Mouse (Mus musculus): ENCODE measurements at regions not wholly inside any gene's neighbourhood (a gene's known extent, or its start where the extent isn't known, plus 50 kb on each side); places are given as distances from the start of the nearest gene placed in this dataset.

DNA sequence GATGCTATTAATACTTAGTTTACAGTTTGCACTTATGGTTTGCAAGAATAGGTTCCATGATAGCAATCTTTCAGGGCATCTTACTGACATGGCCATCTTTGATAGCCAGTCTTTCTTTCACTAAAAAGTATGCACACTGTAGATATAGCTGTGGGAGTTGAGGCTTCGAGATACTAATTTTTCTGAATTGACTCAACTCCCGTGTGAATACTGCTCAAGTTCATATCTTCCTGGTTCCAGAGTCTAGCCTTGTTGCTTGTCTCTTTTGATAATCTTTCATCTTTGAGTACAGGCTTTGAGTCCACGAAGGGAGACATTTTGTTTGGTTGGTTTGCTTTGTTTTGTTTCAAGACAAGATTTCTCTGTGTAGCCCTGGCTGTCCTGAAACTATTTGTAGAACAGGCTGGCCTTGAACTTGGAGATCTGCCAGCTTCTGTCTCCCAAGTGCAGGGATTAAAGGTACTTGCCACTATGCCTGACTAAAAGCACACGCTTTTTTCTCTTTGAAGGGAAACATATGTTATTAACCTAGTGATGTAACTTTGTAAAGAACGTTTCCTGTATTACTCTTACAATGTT is 64.1 kb upstream of the Tlk1 start:
- H3K4me3 ChIP-seq (replicated peaks) = no peak overlapping the region
- TF ChIP-seq TAL1 (IDR thresholded peaks at IDR 0.05; ENCODE audit: low read length) (no peak), GATA1 (IDR thresholded peaks at IDR 0.05; ENCODE audit: low read length) (no peak)

DNA sequence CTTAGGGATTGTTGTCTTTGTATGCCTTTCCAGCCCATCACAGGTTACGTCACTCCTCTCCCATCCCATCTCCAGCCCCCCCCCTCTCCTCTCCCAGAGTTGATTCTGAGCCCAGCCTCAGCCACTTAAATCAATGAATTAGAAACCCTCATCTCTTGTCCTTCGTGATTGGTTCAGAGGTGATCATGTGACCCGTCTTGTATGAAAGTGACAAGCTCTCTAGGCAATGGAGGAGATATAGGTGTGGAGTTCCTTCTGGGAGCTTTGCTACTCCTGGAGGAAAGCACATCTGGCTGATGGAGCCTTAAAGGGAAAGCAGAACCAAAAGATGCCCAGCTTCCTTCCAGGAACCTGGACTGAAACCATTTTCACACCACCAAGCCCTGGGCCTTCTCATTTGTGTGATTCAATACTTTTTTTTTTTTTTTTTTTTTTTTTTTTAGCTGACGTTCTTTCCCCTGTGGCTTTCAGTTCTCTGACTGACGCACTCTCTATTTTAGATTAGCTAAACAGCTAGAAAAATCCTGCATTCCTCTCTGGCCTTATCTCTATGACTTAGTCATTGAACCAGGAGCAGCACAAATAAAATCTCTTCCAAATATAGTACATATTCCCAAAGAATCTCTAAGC is 63.4 kb upstream of the Tlk1 start:
- Histone ChIP-seq H3K36me3 (ENCODE audit: control insufficient read depth) (no peaks in the 10 kb centered on the region), H3K9me3 (ENCODE audit: control insufficient read depth, low read length) (no peaks in the 10 kb centered on the region; the same call in 1 of the 2 replicates), H3K27me3 (ENCODE audit: control insufficient read depth) (no peaks in the 10 kb centered on the region), H3K4me3 (replicated peaks) (no peak overlapping the region), H3K4me1 (ENCODE audit: control insufficient read depth) (peaks cover 24% of the 10 kb centered on the region)
- TF ChIP-seq GATA1 (IDR thresholded peaks at IDR 0.05; ENCODE audit: low read length) (no peak), TAL1 (IDR thresholded peaks at IDR 0.05; ENCODE audit: low read length) (no peak)

More for the DNA sequence above, 64.1 kb upstream of the Tlk1 start:
- H3K4me1 ChIP-seq (ENCODE audit: control insufficient read depth) = peaks cover 24% of the 10 kb centered on the region
- no peaks in the 10 kb centered on the region for H3K27me3 ChIP-seq (ENCODE audit: control insufficient read depth)
- H3K36me3 ChIP-seq (ENCODE audit: control insufficient read depth) = no peaks in the 10 kb centered on the region
- H3K9me3 ChIP-seq (ENCODE audit: control insufficient read depth, low read length) = no peaks in the 10 kb centered on the region

DNA sequence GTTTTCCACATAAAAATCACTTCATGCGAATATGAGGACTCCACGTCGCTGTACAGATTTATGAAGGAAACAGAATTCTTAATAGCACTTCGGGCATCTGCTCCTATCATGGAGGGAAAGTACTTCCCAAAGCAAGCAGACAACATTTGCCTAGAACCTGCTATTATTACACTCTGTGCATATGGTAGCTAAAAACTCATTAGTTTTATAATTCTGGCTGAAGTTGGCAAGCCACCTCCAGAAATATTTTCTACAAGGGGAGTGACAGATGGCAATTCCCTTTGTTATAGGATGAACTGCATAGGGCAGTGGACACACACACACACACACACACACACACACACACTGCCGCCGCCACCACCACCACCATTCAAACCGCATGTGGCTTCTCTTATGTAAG is 61.3 kb upstream of the Tlk1 start:
- H3K9me3 ChIP-seq (ENCODE audit: control insufficient read depth, low read length) = no peaks in the 10 kb centered on the region; the same call in 1 of the 2 replicates
- no peak for TF ChIP-seq GATA1 (IDR thresholded peaks at IDR 0.05; ENCODE audit: low read length)
- no peak for TF ChIP-seq TAL1 (IDR thresholded peaks at IDR 0.05; ENCODE audit: low read length)
- H3K36me3 ChIP-seq (ENCODE audit: control insufficient read depth) = no peaks in the 10 kb centered on the region
- H3K4me1 ChIP-seq (ENCODE audit: control insufficient read depth) = peaks cover 24% of the 10 kb centered on the region
- H3K4me3 ChIP-seq (replicated peaks) = no peak overlapping the region
- no peaks in the 10 kb centered on the region for H3K27me3 ChIP-seq (ENCODE audit: control insufficient read depth)

DNA sequence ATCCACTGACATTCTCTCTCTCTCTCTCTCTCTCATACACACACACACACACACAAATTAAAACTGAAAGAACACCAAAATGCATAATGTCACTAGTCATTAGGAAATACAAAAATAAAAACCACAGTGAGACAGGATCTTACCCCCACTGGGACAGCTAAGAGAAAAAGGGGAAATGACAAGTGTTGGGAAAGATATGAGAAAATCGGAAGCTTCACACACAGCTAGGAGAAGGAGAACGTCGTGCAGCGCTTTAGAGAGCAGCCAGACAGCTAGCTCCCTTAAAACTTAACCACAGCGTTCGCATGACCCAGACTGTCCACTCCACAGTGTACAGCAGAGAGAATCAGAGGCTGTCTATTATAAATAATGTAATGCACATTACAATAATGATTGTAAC is 60.1 kb upstream of the Tlk1 start:
- H3K4me3 ChIP-seq (replicated peaks) = peak overlapping the region; percentile 20
- TF ChIP-seq TAL1 (IDR thresholded peaks at IDR 0.05; ENCODE audit: low read length) (no peak), GATA1 (IDR thresholded peaks at IDR 0.05; ENCODE audit: low read length) (no peak)
- no peaks in the 10 kb centered on the region for H3K27me3 ChIP-seq (ENCODE audit: control insufficient read depth)
- H3K9me3 ChIP-seq (ENCODE audit: control insufficient read depth, low read length) = no peaks in the 10 kb centered on the region; the same call in 1 of the 2 replicates
- H3K4me1 ChIP-seq (ENCODE audit: control insufficient read depth) = peaks cover 24% of the 10 kb centered on the region
- H3K36me3 ChIP-seq (ENCODE audit: control insufficient read depth) = no peaks in the 10 kb centered on the region

DNA sequence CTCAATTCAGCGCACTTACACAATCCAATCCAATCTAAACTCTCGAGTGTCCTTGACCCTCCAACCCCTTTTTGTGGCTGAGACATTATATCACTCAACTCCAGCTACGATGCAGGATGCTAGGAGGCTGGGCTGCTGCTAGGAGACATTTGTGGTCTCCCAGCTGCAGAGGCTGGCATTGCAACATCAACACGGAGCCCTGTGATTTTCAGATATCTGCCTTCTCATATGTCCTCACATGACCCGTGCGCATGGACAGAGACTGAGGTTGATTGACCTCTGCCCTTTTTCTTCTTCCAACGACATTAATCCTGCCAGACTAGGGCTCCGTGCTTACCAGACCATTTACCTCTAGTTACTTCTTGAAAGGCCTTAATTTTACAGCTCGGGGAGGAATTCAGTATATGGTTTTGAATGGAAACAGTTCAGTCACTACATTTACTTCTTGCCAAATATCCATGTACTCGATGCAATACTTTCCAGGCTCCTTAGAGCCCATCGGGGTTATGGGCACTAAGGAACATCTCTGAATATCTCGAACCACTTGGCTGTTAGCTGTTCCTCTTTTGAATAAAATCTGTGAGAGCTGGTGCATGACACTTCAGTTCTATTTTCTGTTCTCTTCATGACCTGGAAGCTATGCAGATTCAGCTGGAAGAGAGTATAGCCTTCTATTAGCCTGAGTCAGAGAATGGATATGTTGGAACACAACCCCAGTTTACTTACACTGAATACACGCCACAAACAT is 52.0 kb upstream of the Tlk1 start:
- Histone ChIP-seq H3K4me3 (replicated peaks) (no peak overlapping the region), H3K9me3 (ENCODE audit: control insufficient read depth, low read length) (no peaks in the 10 kb centered on the region), H3K27me3 (ENCODE audit: control insufficient read depth) (no peaks in the 10 kb centered on the region; the same call in 1 of the 2 replicates), H3K4me1 (ENCODE audit: control insufficient read depth) (peaks cover 5% of the 10 kb centered on the region), H3K36me3 (ENCODE audit: control insufficient read depth) (no peaks in the 10 kb centered on the region)
- TF ChIP-seq TAL1 (IDR thresholded peaks at IDR 0.05; ENCODE audit: low read length) (no peak), GATA1 (IDR thresholded peaks at IDR 0.05; ENCODE audit: low read length) (no peak)

DNA sequence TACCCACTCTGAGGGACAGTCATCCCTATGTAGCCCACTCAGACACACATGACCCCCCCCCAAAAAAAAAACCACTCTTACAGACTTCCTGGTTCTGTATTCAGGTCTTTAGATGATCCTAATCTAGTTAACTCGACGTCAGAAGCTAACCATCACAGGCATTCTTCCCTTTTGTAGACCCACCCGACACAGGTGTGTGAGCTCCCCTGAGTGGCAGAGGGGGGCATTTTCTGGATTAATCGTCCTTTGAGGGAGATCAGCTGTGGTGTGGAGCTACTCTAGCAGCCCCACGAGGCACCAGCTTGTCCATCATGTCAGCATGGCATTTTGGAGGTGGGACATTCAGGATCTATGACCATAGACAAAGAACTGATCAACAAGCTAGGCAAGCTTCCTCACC is 50.7 kb upstream of the Tlk1 start:
- no peaks in the 10 kb centered on the region for H3K9me3 ChIP-seq (ENCODE audit: control insufficient read depth, low read length)
- H3K36me3 ChIP-seq (ENCODE audit: control insufficient read depth) = no peaks in the 10 kb centered on the region
- peaks cover 16% of the 10 kb centered on the region for H3K4me1 ChIP-seq (ENCODE audit: control insufficient read depth)
- H3K27me3 ChIP-seq (ENCODE audit: control insufficient read depth) = no peaks in the 10 kb centered on the region; the same call in 1 of the 2 replicates
- H3K4me3 ChIP-seq (replicated peaks) = no peak overlapping the region
- TF ChIP-seq GATA1 (IDR thresholded peaks at IDR 0.05; ENCODE audit: low read length) (no peak), TAL1 (IDR thresholded peaks at IDR 0.05; ENCODE audit: low read length) (no peak)

All from erythroblast, embryonic 14.5 days (primary cell).